Mouse (Mus musculus) CD4-positive, CD25-positive, alpha-beta regulatory T cell, adult 9 weeks (primary cell): Measurements from ENCODE around the gene Ak9. TPM values are rescaled to one million over a fixed set of nuclear protein-coding genes. Genes with fewer than 3 reads are reported as not detected.

ENCODE experiments used
- polyA plus RNA-seq: library from polyadenylated mRNA; unstranded; fragments of 100-300 nt; shearing (Covaris generic); gene quantifications from one replicate; pipeline ENCODE4 v1.2.1, GENCODE M21; 2017

The Ak9 gene
- polyA plus RNA-seq, result 0.05 TPM

DNA sequence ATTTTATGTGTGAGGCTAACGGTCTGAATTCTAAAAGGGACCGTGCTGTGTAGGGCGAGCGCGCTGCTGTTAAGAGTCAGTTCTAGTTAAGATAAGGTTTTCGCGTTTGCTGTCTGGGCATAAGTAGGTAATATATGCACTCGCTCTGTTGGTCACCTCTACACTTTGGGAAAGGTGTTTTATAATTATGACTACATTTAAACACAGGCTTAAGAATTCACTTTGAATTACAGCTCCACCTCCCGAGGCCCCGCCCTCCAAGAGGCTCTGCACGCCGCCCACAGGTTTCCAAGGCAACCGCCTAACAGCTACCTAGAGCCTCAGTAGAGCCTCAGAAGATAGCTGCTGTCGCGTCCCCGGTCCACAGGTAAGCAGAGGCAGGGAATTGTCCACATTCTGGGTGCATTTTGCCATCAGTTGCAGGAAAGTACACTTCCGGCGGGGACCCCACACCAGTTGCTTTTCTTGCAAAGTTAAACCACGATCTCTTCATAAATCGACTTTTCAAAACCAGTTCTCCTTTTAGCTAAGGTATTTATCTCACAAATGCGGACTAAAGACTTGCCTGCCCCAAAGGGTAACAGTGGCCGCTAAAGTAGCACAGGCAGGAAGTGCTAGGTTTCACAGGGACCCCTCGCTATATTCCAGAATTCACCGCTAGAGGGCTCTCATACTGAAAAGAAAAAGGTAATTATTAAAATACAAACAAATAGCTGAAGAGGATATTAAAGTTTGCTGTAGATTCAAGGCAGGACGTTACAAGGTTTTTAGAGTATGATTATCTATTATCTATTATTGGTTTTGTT lies at the start of gene Ak9:
TSS of gene Ak9 (plus strand) at position 342 of the 806 bp plus-strand sequence.

GRCm38 (mm10) chr10:41302689-41303431 lies 920 bp upstream of the Ak9 start, which contains the start of gene Fig4:
Gene Fig4, minus strand, starts transcription at chr10:41303260.

GRCm38 (mm10) chr10:41450137-41450670 lies 146.4 kb downstream of the Ak9 start, which contains the start of gene Zbtb24:
Gene Zbtb24, plus strand, starts transcription at chr10:41450383.

DNA sequence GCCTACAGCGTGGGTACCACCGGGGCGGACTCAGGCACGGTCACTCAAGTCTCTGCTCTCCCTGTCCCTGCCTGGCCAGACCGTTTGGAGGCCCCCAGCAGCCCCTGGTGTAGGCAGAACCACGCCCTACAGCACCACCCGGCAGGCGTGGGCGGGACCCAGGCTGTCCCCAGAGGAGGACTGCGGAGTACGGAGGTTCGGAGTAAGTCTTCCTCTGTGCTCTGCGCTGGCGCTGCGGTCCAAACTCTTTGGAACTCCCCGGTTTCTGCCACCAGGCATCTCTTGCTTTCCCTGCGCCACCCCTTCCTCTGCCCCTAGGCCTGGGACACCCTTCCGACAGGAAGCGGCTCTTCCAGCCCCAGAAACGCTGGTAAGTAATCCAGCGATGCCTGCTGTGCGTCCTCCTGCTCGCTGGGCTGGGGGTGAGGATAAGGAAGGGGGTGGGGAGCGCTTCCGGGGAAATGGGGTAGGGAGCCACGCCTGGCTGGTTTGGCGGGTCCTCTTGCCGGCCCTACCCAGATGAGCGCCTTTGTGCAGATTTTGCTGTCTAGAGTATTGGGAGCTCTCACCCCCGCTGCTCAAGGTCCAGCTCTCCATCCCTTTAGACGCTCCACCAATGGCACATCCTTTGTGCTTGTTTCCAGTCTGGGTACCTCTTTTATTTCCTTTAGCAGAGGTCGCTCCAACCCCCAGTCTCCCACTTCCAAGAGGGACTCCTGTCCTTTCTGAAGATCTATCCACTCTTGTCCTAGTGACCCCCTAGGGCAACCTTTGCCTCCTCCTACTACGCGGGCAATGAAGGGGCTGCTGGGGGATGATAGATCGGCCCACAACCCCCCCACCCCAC lies 172.6 kb downstream of the Ak9 start, which contains the start of gene Mical1:
TSS of gene Mical1 (plus strand) at position 144 of the 847 bp plus-strand sequence.

Other genes with a start within 250 kb of the Ak9 start
- gene Gpr6, start 231.7 kb upstream of the Ak9 start, polyA plus RNA-seq, result not detected
- 38.5 TPM for gene Fig4, start 720 bp upstream of the Ak9 start, polyA plus RNA-seq
- 54.7 TPM for gene Zbtb24, start 146.4 kb downstream of the Ak9 start, polyA plus RNA-seq
- 120 TPM for gene Mical1, start 172.3 kb downstream of the Ak9 start, polyA plus RNA-seq
- gene Smpd2, start 186.4 kb downstream of the Ak9 start, polyA plus RNA-seq, result 47.3 TPM
- not detected for gene Ppil6, start 186.5 kb downstream of the Ak9 start, polyA plus RNA-seq
- 256 TPM for gene Cd164, start 215.4 kb downstream of the Ak9 start, polyA plus RNA-seq